Mouse (Mus musculus): ENCODE data around the gene Wasf1. TPM values are rescaled to one million over a fixed set of nuclear protein-coding genes. Genes with fewer than 3 reads are reported as not detected.

Gene Wasf1
- under 1 TPM; 0.11 to 0.24 TPM for total RNA-seq (2021)
- long read RNA-seq, experiment 1, result 0 reads
- long read RNA-seq, experiment 2, result 0 reads

GRCm38 (mm10) chr10:40882831-40883643, at the start of gene Wasf1, which contains the start of gene Cdc40:
TSS of gene Wasf1 (plus strand) at chr10:40883475.
TSS of gene Cdc40 (minus strand) at chr10:40883311.
- peak; percentile 95 for DNase-seq (ENCODE audit: low spot score)

- no peak for DNase-seq (ENCODE audit: low spot score)
Observed at GRCm38 (mm10) chr10:40840086-40840485, 43.2 kb upstream of the Wasf1 start.

GRCm38 (mm10) chr10:40843841-40844240, 39.4 kb upstream of the Wasf1 start:
- DNase-seq (ENCODE audit: low spot score), result no peak

GRCm38 (mm10) chr10:40844546-40844945, 38.7 kb upstream of the Wasf1 start:
- no peak for DNase-seq (ENCODE audit: low spot score)

GRCm38 (mm10) chr10:40845626-40846025, 37.6 kb upstream of the Wasf1 start:
- DNase-seq (ENCODE audit: low spot score), result no peak

- no peak for DNase-seq (ENCODE audit: low spot score)
Observed at GRCm38 (mm10) chr10:40847176-40847874, 36.0 kb upstream of the Wasf1 start.

GRCm38 (mm10) chr10:40850644-40851043, 32.6 kb upstream of the Wasf1 start:
- no peak for DNase-seq (ENCODE audit: low spot score)

GRCm38 (mm10) chr10:40851138-40851537, 32.1 kb upstream of the Wasf1 start:
- DNase-seq (ENCODE audit: low spot score), result no peak

GRCm38 (mm10) chr10:40855616-40856015, 27.7 kb upstream of the Wasf1 start:
- DNase-seq (ENCODE audit: low spot score), result no peak

- DNase-seq (ENCODE audit: low spot score), result no peak
Observed at GRCm38 (mm10) chr10:40856703-40857102, 26.6 kb upstream of the Wasf1 start.

- no peak for DNase-seq (ENCODE audit: low spot score)
Observed at GRCm38 (mm10) chr10:40857599-40857998, 25.7 kb upstream of the Wasf1 start.

GRCm38 (mm10) chr10:40868081-40868480, 15.2 kb upstream of the Wasf1 start:
- no peak for DNase-seq (ENCODE audit: low spot score)

- DNase-seq (ENCODE audit: low spot score), result no peak
Observed at GRCm38 (mm10) chr10:40871301-40871700, 12.0 kb upstream of the Wasf1 start.

GRCm38 (mm10) chr10:40872052-40872451, 11.2 kb upstream of the Wasf1 start:
- no peak for DNase-seq (ENCODE audit: low spot score)

GRCm38 (mm10) chr10:40878246-40878645, 5.0 kb upstream of the Wasf1 start:
- DNase-seq (ENCODE audit: low spot score), result no peak

- no peak for DNase-seq (ENCODE audit: low spot score)
Observed at GRCm38 (mm10) chr10:40879969-40880368, 3.3 kb upstream of the Wasf1 start.

GRCm38 (mm10) chr10:40881236-40881635, 2.0 kb upstream of the Wasf1 start:
- no peak for DNase-seq (ENCODE audit: low spot score)

GRCm38 (mm10) chr10:40882333-40882732, 942 bp upstream of the Wasf1 start:
- DNase-seq (ENCODE audit: low spot score), result no peak

- no peak for DNase-seq (ENCODE audit: low spot score)
Observed at GRCm38 (mm10) chr10:40883644-40884278, 486 bp downstream of the Wasf1 start.

GRCm38 (mm10) chr10:40884279-40884806, 1.1 kb downstream of the Wasf1 start:
- DNase-seq (ENCODE audit: low spot score), result no peak

GRCm38 (mm10) chr10:40885432-40885831, 2.2 kb downstream of the Wasf1 start:
- no peak for DNase-seq (ENCODE audit: low spot score)

GRCm38 (mm10) chr10:40887316-40887715, 4.0 kb downstream of the Wasf1 start:
- DNase-seq (ENCODE audit: low spot score), result no peak
